Mouse (Mus musculus): Measurements from ENCODE around the gene Tbc1d2b. TPM values are rescaled to one million over a fixed set of nuclear protein-coding genes. Genes with fewer than 3 reads are reported as not detected.
A peak's percentile ranks its signal among the peaks of the same experiment; 100 is the strongest.

The Tbc1d2b gene
- polyA plus RNA-seq, 1 experiment from 2014 or later = 12.9 TPM

GRCm38 (mm10) chr9:90257754-90258531 is 12.7 kb downstream of the Tbc1d2b start:
- no peak overlapping the region for H3K4me2 ChIP-seq (replicated peaks; ENCODE audit: low read depth, low read length)

DNA sequence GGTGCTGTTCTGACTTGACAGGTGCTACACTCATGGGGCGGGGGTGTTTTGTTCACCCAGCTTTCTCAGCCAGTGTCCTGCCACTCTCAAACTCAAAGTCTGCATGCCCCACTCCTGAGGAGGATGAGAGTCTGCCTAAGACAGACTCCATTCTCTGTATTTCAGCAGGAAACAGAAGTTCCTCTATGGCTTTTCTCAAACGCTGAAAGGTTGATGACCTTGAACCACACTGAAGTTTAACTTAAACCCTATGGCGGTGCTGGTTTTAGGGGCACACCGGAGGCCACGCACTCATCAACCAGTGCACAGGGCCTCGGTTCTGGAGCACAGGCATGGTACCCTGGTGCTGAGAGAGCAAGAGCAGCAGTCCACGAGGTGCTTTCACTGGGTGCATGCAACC is 13.4 kb downstream of the Tbc1d2b start:
- Histone ChIP-seq H3K4me3 (ENCODE audit: low read length) (no peak overlapping the region), H3K4me1 (ENCODE audit: insufficient read depth, low read length) (peaks cover 16% of the 10 kb centered on the region), H3K9ac (replicated peaks; ENCODE audit: low read length) (no peak overlapping the region), H3K36me3 (ENCODE audit: insufficient read depth, low read length) (no peaks in the 10 kb centered on the region), H3K9me3 (ENCODE audit: low read length) (no peaks in the 10 kb centered on the region), H3K4me2 (replicated peaks; ENCODE audit: low read depth, low read length) (no peak overlapping the region), H3K27me3 (ENCODE audit: insufficient read depth, low read length) (no peaks in the 10 kb centered on the region), H3K27ac (ENCODE audit: low read length) (no peak overlapping the region)
- 72% methylated on average over 7 of the region's 7 CpGs for WGBS
- ATAC-seq (ENCODE audit: low FRiP score, low TSS enrichment) = no peak

More at GRCm38 (mm10) chr9:90257754-90258531, 12.7 kb downstream of the Tbc1d2b start:
- Histone ChIP-seq H3K9me3 (ENCODE audit: low read length) (no peaks in the 10 kb centered on the region), H3K27me3 (ENCODE audit: insufficient read depth, low read length) (no peaks in the 10 kb centered on the region), H3K36me3 (ENCODE audit: insufficient read depth, low read length) (no peaks in the 10 kb centered on the region), H3K4me3 (ENCODE audit: low read length) (no peak overlapping the region), H3K27ac (ENCODE audit: low read length) (no peak overlapping the region), H3K9ac (replicated peaks; ENCODE audit: low read length) (no peak overlapping the region), H3K4me1 (ENCODE audit: insufficient read depth, low read length) (peaks cover 16% of the 10 kb centered on the region)
- no peak for ATAC-seq (ENCODE audit: low FRiP score, low TSS enrichment)
- WGBS = 76% methylated on average over 13 of the region's 13 CpGs

- no peak overlapping the region for H3K27ac ChIP-seq (ENCODE audit: low read length)
- peaks cover 12% of the 10 kb centered on the region for H3K4me1 ChIP-seq (ENCODE audit: insufficient read depth, low read length)
- no peak overlapping the region for H3K4me2 ChIP-seq (replicated peaks; ENCODE audit: low read depth, low read length)
- 75% methylated on average over 6 of the region's 6 CpGs for WGBS
- ATAC-seq (ENCODE audit: low FRiP score, low TSS enrichment) = no peak
- H3K27me3 ChIP-seq (ENCODE audit: insufficient read depth, low read length) = no peaks in the 10 kb centered on the region
- H3K9ac ChIP-seq (replicated peaks; ENCODE audit: low read length) = no peak overlapping the region
- H3K4me3 ChIP-seq (ENCODE audit: low read length) = no peak overlapping the region
- H3K9me3 ChIP-seq (ENCODE audit: low read length) = no peaks in the 10 kb centered on the region
- H3K36me3 ChIP-seq (ENCODE audit: insufficient read depth, low read length) = no peaks in the 10 kb centered on the region
These were observed 14.7 kb downstream of the Tbc1d2b start for GRCm38 (mm10) chr9:90255844-90256405.

GRCm38 (mm10) chr9:90253181-90253580 is 17.4 kb downstream of the Tbc1d2b start:
- no peaks in the 10 kb centered on the region for H3K27me3 ChIP-seq (ENCODE audit: insufficient read depth, low read length)
- no peaks in the 10 kb centered on the region for H3K4me1 ChIP-seq (ENCODE audit: insufficient read depth, low read length)
- no peak overlapping the region for H3K4me2 ChIP-seq (replicated peaks; ENCODE audit: low read depth, low read length)
- H3K27ac ChIP-seq (ENCODE audit: low read length) = no peak overlapping the region
- WGBS = 93% methylated on average over 2 of the region's 2 CpGs
- H3K36me3 ChIP-seq (ENCODE audit: insufficient read depth, low read length) = no peaks in the 10 kb centered on the region
- no peak overlapping the region for H3K4me3 ChIP-seq (ENCODE audit: low read length)
- no peak for ATAC-seq (ENCODE audit: low FRiP score, low TSS enrichment)
- no peak overlapping the region for H3K9ac ChIP-seq (replicated peaks; ENCODE audit: low read length)
- no peaks in the 10 kb centered on the region for H3K9me3 ChIP-seq (ENCODE audit: low read length)

- Histone ChIP-seq H3K36me3 (ENCODE audit: insufficient read depth, low read length) (no peaks in the 10 kb centered on the region; the same call in 1 of the 2 replicates), H3K9ac (replicated peaks; ENCODE audit: low read length) (no peak overlapping the region), H3K27me3 (ENCODE audit: insufficient read depth, low read length) (no peaks in the 10 kb centered on the region), H3K9me3 (ENCODE audit: low read length) (no peaks in the 10 kb centered on the region), H3K27ac (ENCODE audit: low read length) (no peak overlapping the region), H3K4me3 (ENCODE audit: low read length) (no peak overlapping the region), H3K4me2 (replicated peaks; ENCODE audit: low read depth, low read length) (no peak overlapping the region), H3K4me1 (ENCODE audit: insufficient read depth, low read length) (no peaks in the 10 kb centered on the region)
- WGBS = 82% methylated on average over 13 of the region's 13 CpGs
- no peak for ATAC-seq (ENCODE audit: low FRiP score, low TSS enrichment)
These were observed 19.4 kb downstream of the Tbc1d2b start for GRCm38 (mm10) chr9:90250964-90251750.

DNA sequence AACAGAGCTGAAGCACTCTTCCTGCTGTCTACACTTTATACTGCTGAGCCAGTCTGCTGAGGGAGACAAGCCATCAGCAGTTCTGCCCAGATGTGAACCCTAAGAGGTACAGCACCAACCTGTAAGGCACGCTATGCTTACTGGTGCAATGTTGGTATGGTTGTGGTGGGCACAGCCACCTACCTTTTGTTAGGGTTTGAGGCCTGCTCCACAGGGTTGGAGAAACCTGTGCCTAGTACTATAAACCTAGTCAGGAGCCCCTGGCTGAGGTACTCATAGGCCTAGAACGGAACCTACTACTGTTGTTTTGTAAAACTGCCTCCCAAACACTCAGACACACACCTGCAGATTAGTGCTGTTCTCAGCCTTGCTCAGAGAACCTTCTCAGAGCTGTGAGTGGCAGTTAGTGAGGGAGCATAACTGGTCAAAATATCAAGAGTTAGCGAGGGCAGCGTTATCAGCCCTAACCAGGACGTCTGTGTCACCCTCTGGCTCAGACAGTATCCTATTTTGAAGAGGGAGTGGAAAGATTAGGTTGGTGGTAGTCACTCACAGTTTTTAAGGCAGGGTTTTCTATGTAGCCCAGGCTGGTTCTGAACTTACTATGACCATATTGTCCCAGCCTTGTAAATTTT is 20.3 kb downstream of the Tbc1d2b start:
- ATAC-seq (ENCODE audit: low FRiP score, low TSS enrichment) = no peak
- H3K9me3 ChIP-seq (ENCODE audit: low read length) = no peaks in the 10 kb centered on the region
- H3K4me2 ChIP-seq (replicated peaks; ENCODE audit: low read depth, low read length) = no peak overlapping the region
- WGBS = 83% methylated on average over 5 of the region's 5 CpGs
- H3K36me3 ChIP-seq (ENCODE audit: insufficient read depth, low read length) = no peaks in the 10 kb centered on the region; the same call in 1 of the 2 replicates
- no peak overlapping the region for H3K27ac ChIP-seq (ENCODE audit: low read length)
- H3K9ac ChIP-seq (replicated peaks; ENCODE audit: low read length) = no peak overlapping the region
- no peaks in the 10 kb centered on the region for H3K4me1 ChIP-seq (ENCODE audit: insufficient read depth, low read length)
- H3K27me3 ChIP-seq (ENCODE audit: insufficient read depth, low read length) = no peaks in the 10 kb centered on the region
- H3K4me3 ChIP-seq (ENCODE audit: low read length) = no peak overlapping the region

GRCm38 (mm10) chr9:90249036-90249435 is 21.6 kb downstream of the Tbc1d2b start:
- ATAC-seq (ENCODE audit: low FRiP score, low TSS enrichment) = no peak
- no peaks in the 10 kb centered on the region for H3K9me3 ChIP-seq (ENCODE audit: low read length)
- H3K4me1 ChIP-seq (ENCODE audit: insufficient read depth, low read length) = no peaks in the 10 kb centered on the region
- H3K4me3 ChIP-seq (ENCODE audit: low read length) = no peak overlapping the region
- H3K27ac ChIP-seq (ENCODE audit: low read length) = no peak overlapping the region
- no peak overlapping the region for H3K4me2 ChIP-seq (replicated peaks; ENCODE audit: low read depth, low read length)
- H3K36me3 ChIP-seq (ENCODE audit: insufficient read depth, low read length) = no peaks in the 10 kb centered on the region; the same call in 1 of the 2 replicates
- H3K9ac ChIP-seq (replicated peaks; ENCODE audit: low read length) = no peak overlapping the region
- no peaks in the 10 kb centered on the region for H3K27me3 ChIP-seq (ENCODE audit: insufficient read depth, low read length)
- WGBS = 88% methylated on average over 2 of the region's 2 CpGs

- no peak overlapping the region for H3K4me3 ChIP-seq (ENCODE audit: low read length)
- 0 out of 2 replicates have a peak, but pooled peaks have one; percentile 37 for ATAC-seq (ENCODE audit: low FRiP score, low TSS enrichment)
- 93% methylated on average over 7 of the region's 7 CpGs for WGBS
- H3K4me1 ChIP-seq (ENCODE audit: insufficient read depth, low read length) = no peaks in the 10 kb centered on the region
- H3K27me3 ChIP-seq (ENCODE audit: insufficient read depth, low read length) = no peaks in the 10 kb centered on the region
- H3K36me3 ChIP-seq (ENCODE audit: insufficient read depth, low read length) = no peaks in the 10 kb centered on the region; the same call in 1 of the 2 replicates
- H3K9ac ChIP-seq (replicated peaks; ENCODE audit: low read length) = no peak overlapping the region
- H3K27ac ChIP-seq (ENCODE audit: low read length) = no peak overlapping the region
- H3K9me3 ChIP-seq (ENCODE audit: low read length) = no peaks in the 10 kb centered on the region
- H3K4me2 ChIP-seq (replicated peaks; ENCODE audit: low read depth, low read length) = no peak overlapping the region
These were observed 22.3 kb downstream of the Tbc1d2b start for GRCm38 (mm10) chr9:90248326-90248725.

- 70% methylated on average over 7 of the region's 7 CpGs for WGBS
- Histone ChIP-seq H3K9me3 (ENCODE audit: low read length) (no peaks in the 10 kb centered on the region), H3K4me2 (replicated peaks; ENCODE audit: low read depth, low read length) (no peak overlapping the region), H3K27me3 (ENCODE audit: insufficient read depth, low read length) (no peaks in the 10 kb centered on the region), H3K9ac (replicated peaks; ENCODE audit: low read length) (no peak overlapping the region), H3K27ac (ENCODE audit: low read length) (no peak overlapping the region), H3K36me3 (ENCODE audit: insufficient read depth, low read length) (no peaks in the 10 kb centered on the region; the same call in 1 of the 2 replicates), H3K4me1 (ENCODE audit: insufficient read depth, low read length) (no peaks in the 10 kb centered on the region), H3K4me3 (ENCODE audit: low read length) (no peak overlapping the region)
- ATAC-seq (ENCODE audit: low FRiP score, low TSS enrichment) = no peak
These were observed 23.3 kb downstream of the Tbc1d2b start for GRCm38 (mm10) chr9:90247316-90247715.
